Mouse (Mus musculus) gastrocnemius, postnatal 4 days (tissue): Measurements from ENCODE around the gene Alkbh2. TPM values are rescaled to one million over a fixed set of nuclear protein-coding genes. Genes with fewer than 3 reads are reported as not detected.

Experiments
- DNase-seq, 2 experiments: peaks; one replicate each; pipeline ENCODE4 v3.0.0; 2021 to 2022; ENCODE audit warnings: low spot score in 2 of 2, mixed read lengths in 2 of 2
- total RNA-seq, 2 experiments: library from RNA; stranded (reverse); gene quantifications; 2 replicates each; pipeline ENCODE4 v1.2.3; 2021

Gene Alkbh2
- total RNA-seq, 2 experiments from 2014 or later = 3.3 to 3.4 TPM

DNA sequence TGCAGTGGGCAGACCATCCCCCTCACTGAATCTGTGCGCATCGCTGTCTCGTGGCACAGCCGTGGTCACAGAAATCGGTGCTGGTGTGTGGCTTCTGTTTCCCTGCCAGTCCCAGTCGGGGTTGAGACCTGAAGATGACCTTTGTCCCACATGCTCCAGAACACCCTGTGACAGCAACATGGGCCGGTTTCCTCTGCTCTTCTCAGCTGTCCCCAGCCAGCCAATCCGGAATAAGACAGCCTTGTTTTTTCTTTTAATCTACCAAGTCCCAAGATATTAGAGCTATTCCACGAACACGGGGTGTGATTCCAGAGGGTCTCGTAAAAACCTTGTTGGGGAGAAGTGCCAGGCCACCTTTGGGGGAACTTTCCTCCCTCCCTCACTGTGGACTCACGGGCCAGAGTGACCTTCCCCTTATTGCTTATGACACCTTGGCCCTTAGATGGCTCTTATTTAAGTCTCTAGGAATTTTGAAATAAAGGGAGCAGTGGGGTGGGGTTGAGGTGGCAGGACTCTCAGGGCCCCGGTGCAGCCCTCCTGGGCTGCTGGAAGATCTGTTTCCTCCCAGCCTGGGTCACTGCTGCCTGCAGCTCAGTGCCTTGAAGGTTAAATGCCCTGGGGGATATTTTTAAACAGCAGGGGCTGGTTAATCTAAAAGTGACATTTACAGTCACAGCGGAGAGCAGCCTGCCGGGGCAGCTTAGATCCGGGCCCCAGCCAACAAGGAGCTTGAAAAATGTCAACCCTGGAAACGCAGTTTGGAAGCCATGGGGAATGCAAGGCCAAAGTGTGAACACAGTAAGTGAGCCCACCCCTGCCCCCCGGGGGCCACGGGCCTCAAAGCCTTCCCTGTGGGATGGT lies 18.2 kb upstream of the Alkbh2 start, which contains the start of gene Acacb:
Gene Acacb (plus strand): TSS at position 508 of the 861 bp plus-strand sequence.
- no peak for DNase-seq

DNA sequence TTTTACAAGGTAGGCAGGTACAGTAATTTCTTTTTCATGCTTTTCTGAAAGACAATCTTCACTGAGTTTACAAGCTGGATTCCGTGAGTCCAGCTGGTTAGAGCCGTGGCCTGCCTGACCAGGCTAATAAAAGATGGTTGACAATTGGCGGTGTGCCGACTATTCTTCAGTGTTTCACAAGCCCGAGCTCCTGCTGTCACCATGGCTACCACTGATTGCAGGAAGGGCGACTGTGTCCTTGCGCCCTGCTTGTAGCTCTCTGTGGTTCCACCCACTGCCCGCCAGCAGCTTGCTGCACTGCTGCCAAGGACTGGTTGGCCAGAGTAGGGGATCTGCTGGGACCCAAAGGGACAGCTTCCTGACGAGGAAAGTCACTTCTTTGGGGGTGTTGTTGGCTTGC lies 11.2 kb upstream of the Alkbh2 start:
- peak; percentile 37 to 79 for DNase-seq

DNA sequence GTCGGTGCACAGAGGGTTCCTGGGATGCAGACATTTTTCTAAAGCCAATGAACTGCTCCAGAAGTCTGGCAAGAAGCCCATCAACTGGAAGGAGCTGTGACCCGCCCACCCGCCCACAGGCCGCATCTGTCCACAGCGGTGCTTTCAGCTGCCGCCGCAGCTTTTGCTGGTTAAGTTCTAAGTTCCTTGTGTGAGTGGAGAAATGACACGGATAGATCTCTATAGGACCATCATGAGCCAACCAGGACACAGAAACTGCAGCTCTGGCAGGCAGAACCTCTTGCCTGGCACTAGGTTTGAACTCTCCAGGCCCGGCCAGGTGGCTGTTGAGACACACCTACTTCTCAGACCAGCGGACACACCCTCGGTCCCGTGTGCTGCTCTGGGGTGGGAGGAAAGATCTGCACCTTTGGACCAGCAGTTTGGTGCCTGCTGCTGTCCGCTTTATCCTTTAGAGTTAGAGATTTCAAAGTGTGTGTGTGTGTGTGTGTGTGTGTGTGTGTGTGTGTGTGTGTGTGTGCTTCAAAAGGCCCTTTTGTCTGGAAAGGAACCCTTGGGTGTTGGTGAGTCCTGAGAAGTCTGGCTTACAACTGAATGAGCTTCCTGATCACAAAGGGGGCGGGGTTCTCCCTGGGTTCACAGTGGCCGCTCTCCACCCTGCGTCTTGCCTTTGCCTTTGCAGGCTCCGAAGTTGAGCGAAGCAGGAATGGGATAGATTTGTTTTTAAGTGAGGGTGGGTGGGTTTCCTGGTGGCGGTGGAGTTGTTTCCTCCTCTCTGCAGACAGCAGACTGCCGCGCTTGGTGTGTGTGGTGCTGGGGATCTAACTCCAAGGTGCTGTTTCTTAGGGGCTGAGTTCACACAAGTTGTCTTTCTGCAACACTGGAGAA lies 10.5 kb upstream of the Alkbh2 start:
- no peak for DNase-seq

DNA sequence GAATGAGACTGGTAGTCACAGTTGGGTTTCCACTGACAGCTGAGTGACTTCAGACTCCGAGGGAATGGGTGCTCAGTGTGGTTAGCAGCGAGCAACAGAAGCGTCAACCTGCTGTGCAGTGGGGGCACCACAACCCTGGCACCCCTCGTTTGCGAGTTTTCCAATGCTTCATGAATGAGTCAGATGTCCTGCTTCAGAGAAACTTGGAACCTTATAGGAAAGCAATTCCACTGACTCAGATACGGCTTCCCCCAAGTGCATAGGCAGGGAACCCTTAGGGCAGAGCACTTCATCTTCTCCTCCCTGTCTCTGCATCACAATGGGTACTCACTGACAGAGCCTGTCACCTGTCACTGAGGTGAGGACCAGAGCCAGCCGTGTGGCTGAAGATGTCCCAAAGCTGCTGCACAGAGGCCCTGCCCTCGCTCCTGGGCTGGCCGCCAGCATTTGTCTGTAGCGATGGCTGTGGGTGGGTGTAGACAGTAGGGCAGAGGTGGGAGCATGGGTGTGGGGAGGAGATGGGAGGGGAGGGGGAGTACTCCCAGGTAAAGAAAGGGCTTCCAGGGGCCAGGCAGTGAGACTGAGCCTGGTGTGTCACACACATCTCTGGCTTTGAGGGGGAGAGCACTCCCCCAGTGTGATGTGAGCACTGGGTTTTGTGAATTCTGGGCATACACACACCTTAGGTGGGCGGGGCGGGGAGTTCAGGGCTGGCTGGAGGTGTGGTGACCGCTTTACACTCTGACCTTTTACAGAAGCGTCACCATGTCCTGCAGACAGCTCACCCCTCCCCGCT lies 9.7 kb upstream of the Alkbh2 start:
- DNase-seq = no peak

- no peak for DNase-seq
Measured at GRCm38 (mm10) chr5:114135516-114135915, 7.5 kb upstream of the Alkbh2 start.

GRCm38 (mm10) chr5:114134091-114134534 lies 6.1 kb upstream of the Alkbh2 start:
- DNase-seq = peak in 1 of 2 experiments; percentile 60

- no peak for DNase-seq
Measured at GRCm38 (mm10) chr5:114132841-114133240, 4.8 kb upstream of the Alkbh2 start.

DNA sequence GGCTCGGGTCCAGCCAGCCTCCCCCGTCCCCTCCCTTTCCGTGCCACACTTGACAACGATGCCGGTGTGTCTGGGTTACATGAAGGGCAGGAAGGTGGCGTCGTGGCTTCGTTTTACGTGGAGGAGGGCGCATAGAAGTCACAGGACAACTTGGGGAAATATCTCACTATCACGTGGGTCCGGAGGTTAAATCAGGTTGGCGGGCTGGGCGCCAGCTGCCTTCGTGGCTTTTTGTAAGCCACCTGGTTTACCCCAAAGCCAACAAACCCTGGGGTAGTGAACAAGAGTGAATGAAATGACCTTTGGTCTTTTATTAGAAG lies 3.5 kb upstream of the Alkbh2 start:
- DNase-seq = peak in 1 of 2 experiments; percentile 64

DNA sequence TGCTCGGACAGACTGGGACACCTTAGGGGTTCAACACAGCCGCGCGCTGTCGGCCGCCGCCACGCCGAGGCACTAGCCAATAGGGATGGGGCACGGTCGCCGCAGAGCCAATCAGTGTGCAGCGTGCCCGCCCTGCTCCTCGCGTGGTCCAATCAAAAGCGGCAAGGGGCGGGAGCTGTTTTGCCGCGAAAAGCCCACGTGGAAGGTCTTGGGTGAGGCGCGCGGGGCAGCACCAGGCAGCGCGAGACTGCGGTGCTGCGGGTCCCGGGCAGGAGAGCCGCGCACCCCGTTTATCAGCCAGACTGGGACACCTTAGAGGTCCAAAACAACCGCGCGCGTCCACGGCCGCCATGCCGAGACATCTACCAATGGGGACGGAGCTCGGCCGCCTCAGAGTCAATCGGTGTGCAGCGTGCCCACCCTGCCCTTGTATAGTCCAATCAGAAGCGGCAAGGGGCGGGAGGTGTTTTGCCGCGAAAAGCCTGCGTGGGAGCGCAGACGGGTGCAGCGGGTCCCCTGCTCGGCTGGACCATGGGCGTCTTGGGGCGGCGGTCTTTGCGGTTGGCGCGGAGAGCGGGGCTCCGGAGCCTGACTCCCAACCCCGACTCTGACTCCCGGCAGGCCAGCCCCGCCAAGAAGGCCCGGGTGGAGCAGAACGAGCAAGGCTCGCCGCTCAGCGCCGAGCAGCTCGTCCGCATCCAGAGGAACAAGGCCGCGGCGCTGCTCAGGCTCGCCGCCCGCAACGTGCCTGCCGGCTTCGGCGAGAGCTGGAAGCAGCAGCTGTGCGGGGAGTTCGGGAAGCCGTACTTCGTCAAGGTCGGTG lies 2.9 kb upstream of the Alkbh2 start:
- peak; percentile 89 to 94 for DNase-seq

GRCm38 (mm10) chr5:114130211-114130605 lies 2.2 kb upstream of the Alkbh2 start, which contains the start of gene Ung:
TSS of gene Ung (plus strand) at chr5:114130386.
- peak; percentile 35 for DNase-seq

GRCm38 (mm10) chr5:114129550-114130210 lies 1.7 kb upstream of the Alkbh2 start:
- no peak for DNase-seq

GRCm38 (mm10) chr5:114126499-114127244 lies 1.3 kb downstream of the Alkbh2 start:
- DNase-seq = no peak

GRCm38 (mm10) chr5:114126008-114126407 lies 2.0 kb downstream of the Alkbh2 start:
- no peak for DNase-seq

DNA sequence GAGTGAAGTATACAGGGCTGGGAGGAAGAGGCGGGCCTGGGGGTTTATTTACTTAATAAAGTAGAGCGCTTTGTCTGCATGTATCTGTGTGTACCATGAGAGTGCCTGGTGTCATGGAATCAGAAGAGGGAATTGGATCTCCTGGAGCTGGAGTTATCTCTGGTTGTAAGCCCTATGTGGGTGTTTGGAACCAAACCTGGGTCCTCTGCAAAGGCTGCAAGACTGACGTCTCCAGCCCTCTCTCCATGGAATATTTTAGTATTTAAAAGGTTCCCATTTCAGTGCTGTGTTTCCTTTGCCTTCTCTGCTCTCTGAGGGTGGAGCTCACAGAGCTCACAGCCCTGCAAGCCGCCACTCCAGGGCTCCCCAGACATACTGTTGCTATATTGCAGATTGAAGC lies 8.2 kb downstream of the Alkbh2 start:
- no peak for DNase-seq

DNA sequence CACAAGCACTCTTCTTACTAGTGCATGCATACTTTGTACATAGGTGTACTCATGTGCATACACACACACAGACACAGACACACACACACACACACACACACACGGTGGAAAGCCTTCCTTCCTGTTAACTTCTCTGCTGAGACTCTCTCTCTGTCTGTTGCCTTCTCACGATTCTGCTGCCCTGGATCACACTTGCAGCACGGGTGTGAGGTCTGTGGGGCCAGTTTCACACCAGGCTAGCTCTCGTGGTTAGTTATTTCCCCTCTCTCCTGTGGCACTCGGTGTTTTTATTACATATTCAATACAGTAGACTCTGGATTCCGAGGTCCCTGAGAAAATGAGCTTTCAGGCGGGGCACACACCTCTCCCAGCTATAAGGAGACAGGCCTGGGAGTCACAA lies 11.4 kb downstream of the Alkbh2 start:
- no peak for DNase-seq

DNA sequence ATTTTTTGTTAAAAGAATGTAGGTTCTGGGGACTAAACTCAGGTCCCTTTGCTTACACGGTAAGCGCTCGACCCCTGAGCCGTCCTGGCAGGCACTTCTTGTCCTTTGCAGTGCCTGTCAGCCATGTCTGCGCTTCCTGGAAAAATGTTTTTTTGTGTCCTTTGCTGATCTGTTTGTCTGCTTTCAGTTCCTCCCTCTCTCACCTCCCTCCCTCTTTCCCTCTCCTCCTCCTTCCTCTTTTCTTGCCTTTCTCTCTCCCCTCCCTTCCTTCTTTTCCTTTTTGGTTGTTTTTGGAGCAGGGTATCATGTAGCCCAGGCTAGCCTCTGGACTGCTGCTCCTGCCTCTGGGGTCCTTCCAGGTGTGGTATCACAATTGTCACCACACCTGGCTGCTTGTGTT lies 13.0 kb downstream of the Alkbh2 start:
- DNase-seq = no peak

DNA sequence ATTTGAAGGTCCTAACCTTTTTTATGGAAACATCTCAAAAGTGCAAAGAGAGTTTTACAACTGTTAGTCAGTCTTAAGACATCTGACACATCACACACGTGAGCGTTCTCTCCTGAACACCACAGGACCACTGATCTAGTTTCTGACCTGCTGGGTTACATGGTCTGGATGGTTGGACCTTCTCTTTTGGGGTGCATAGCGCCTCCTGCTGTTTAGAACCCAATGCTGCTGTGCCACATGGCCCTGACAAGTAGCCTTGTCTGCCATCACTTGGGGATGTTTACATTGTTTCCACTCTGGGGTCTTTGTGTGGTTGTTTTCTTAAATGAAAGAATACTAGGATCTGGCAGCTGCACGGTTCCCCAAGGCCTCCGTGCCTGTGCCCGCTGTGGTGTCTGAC lies 14.7 kb downstream of the Alkbh2 start:
- no peak for DNase-seq

GRCm38 (mm10) chr5:114106391-114106935 lies 21.6 kb downstream of the Alkbh2 start:
- no peak for DNase-seq

GRCm38 (mm10) chr5:114102807-114103206 lies 25.2 kb downstream of the Alkbh2 start:
- no peak for DNase-seq
